In the genomic region with DNA sequence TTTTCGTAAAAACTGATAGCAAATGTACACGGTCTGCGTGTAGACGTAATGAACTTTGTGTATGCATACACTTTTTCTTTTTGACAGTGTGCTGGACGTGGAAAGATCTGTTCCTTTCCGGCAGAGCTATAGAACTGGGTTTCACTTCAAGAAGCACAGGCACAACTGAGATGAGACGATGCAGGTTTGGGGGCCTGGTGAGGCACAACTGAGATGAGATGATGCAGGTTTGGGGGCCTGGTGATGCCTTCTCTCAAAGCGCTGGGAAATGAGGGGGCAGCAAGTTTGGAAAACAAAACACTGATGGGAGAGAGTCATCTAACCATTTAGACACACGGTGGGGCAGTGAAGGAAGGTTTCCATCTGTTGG, we compare ENCODE assay signal across 8 mouse cellular contexts. TPM values are rescaled to one million over a fixed set of nuclear protein-coding genes. Genes with fewer than 3 reads are reported as not detected.
DNase-seq lines count a peak whose midpoint lies in the region; ATAC-seq and TF ChIP-seq lines count a peak whose summit lies in the region.

No protein-coding gene starts in this region.

- H3K9me3 ChIP-seq in lung, postnatal 0 days (ENCODE audit: low read length) = no peaks in the 10 kb centered on the region
- H3K9me3 ChIP-seq in limb, embryonic 15.5 days = no peaks in the 10 kb centered on the region
- H3K9me3 ChIP-seq in stomach, embryonic 14.5 days (ENCODE audit: control insufficient read depth, low read depth, low read length) = no peaks in the 10 kb centered on the region

- H3K27ac ChIP-seq in lung, postnatal 0 days (ENCODE audit: low read length) = peak overlapping the region; percentile 54
- H3K27ac ChIP-seq in limb, embryonic 15.5 days = peak overlapping the region; percentile 87
- peak overlapping the region; percentile 77; the same call in 1 of the 2 replicates for H3K27ac ChIP-seq in stomach, embryonic 14.5 days (ENCODE audit: low read length)

- peak overlapping the region; percentile 85; the same call in 1 of the 2 replicates for H3K9ac ChIP-seq in lung, postnatal 0 days (replicated peaks; ENCODE audit: low read depth)
- H3K9ac ChIP-seq in limb, embryonic 15.5 days = 0 out of 2 replicates have a peak overlapping the region, but pooled peaks have one; percentile 91
- H3K9ac ChIP-seq in stomach, embryonic 14.5 days (replicated peaks; ENCODE audit: low read depth, low read length) = peak overlapping the region; percentile 85; the same call in 1 of the 2 replicates

- no peak for TF ChIP-seq CTCF in lung, postnatal 0 days (IDR thresholded peaks at IDR 0.05)

- H3K4me3 ChIP-seq in lung, postnatal 0 days (ENCODE audit: low read depth, low read length) = peak overlapping the region; percentile 98
- H3K4me3 ChIP-seq in limb, embryonic 15.5 days = peak overlapping the region; percentile 98
- peak overlapping the region; percentile 94 for H3K4me3 ChIP-seq in stomach, embryonic 14.5 days (ENCODE audit: low read depth, low read length)

- H3K36me3 ChIP-seq in lung, postnatal 0 days (ENCODE audit: insufficient read depth, low read length) = no peaks in the 10 kb centered on the region
- H3K36me3 ChIP-seq in limb, embryonic 15.5 days = no peaks in the 10 kb centered on the region
- no peaks in the 10 kb centered on the region for H3K36me3 ChIP-seq in stomach, embryonic 14.5 days (ENCODE audit: control insufficient read depth, insufficient read depth, low read length)

- H3K4me2 ChIP-seq in lung, postnatal 0 days (replicated peaks; ENCODE audit: low read depth, low read length) = peak overlapping the region; percentile 84
- H3K4me2 ChIP-seq in limb, embryonic 15.5 days = peak overlapping the region; percentile 86
- peak overlapping the region; percentile 84 for H3K4me2 ChIP-seq in stomach, embryonic 14.5 days (replicated peaks; ENCODE audit: low read depth, low read length)

- peak; percentile 10 for DNase-seq in lung, postnatal 0 days (ENCODE audit: low spot score)
- DNase-seq in lung, postnatal 14 days = no peak
- DNase-seq in cerebellum, postnatal 10 days = no peak
- no peak for DNase-seq in adipocyte (ENCODE audit: low spot score)
- no peak for DNase-seq in Muller cell, postnatal 12 days (ENCODE audit: inconsistent ontology term)

- WGBS in lung, postnatal 0 days = 37% methylated on average over 9 of the region's 9 CpGs
- WGBS in limb, embryonic 15.5 days = 58% methylated on average over 9 of the region's 9 CpGs
- 34% methylated on average over 9 of the region's 9 CpGs for WGBS in stomach, embryonic 14.5 days

- no peak for TF ChIP-seq EP300 in lung, postnatal 0 days (IDR thresholded peaks at IDR 0.05)

- ATAC-seq in lung, postnatal 0 days = no peak; the same call in 1 of the 2 replicates
- ATAC-seq in erythroid progenitor cell, adult 5-6 weeks (replicated peaks; ENCODE audit: low FRiP score, poor library complexity, severe bottlenecking) = 0 out of 2 replicates have a peak, but pooled peaks have one; percentile 18
- no peak for ATAC-seq in limb, embryonic 15.5 days (ENCODE audit: insufficient number of reproducible peaks, low FRiP score, low TSS enrichment, low read depth)
- ATAC-seq in stomach, embryonic 14.5 days (ENCODE audit: insufficient number of reproducible peaks, insufficient read depth, low FRiP score, low read depth) = peak; percentile 20; the same call in 1 of the 2 replicates

- H3K4me1 ChIP-seq in lung, postnatal 0 days (ENCODE audit: insufficient read depth, low read depth, low read length) = peaks cover 5% of the 10 kb centered on the region; the same call in 1 of the 2 replicates
- H3K4me1 ChIP-seq in limb, embryonic 15.5 days = peaks cover 10% of the 10 kb centered on the region; the same call in 1 of the 2 replicates
- H3K4me1 ChIP-seq in stomach, embryonic 14.5 days (ENCODE audit: control insufficient read depth, insufficient read depth, low read length) = peaks cover 7% of the 10 kb centered on the region; the same call in 1 of the 2 replicates

- H3K27me3 ChIP-seq in lung, postnatal 0 days (replicated peaks; ENCODE audit: insufficient read depth, low read length) = no peaks in the 10 kb centered on the region
- no peaks in the 10 kb centered on the region for H3K27me3 ChIP-seq in limb, embryonic 15.5 days
- H3K27me3 ChIP-seq in stomach, embryonic 14.5 days (ENCODE audit: control insufficient read depth, insufficient read depth, low read length) = no peaks in the 10 kb centered on the region

RNA-seq across cellular contexts. Expression of a gene that starts 0.3 kb away (rescaled TPM):
- polyA plus RNA-seq in lung, postnatal 0 days (2015; fragmentation: Nextera tagmentation; extraction: Ambion mirVana) = 57.6 and 59.4 TPM in 2 replicates
- 17.7 and 25.2 TPM in 2 replicates for total RNA-seq in erythroid progenitor cell, adult 5-6 weeks (2015; ENCODE audit: low replicate concordance)
- 0.30 and 21.3 TPM in 2 replicates for total RNA-seq in erythroid progenitor cell, adult 5-6 weeks (2017; ENCODE audit: low replicate concordance)
- 67.0 and 73.4 TPM in 2 replicates for polyA plus RNA-seq in limb, embryonic 15.5 days (2015; fragmentation: Nextera tagmentation; extraction: Ambion mirVana)
- 68.6 and 69.1 TPM in 2 replicates for polyA plus RNA-seq in stomach, embryonic 14.5 days (2014; fragmentation: Nextera tagmentation; extraction: Ambion mirVana)

Comparison
In these comparisons a context has a peak if more than half of its experiments do, and no peak if none do; other contexts are left out.
1. ATAC-seq: peak in erythroid progenitor cell, adult 5-6 weeks (single experiment) and stomach, embryonic 14.5 days (single experiment); none in lung, postnatal 0 days (single experiment) and limb, embryonic 15.5 days (single experiment).
2. Peak in every context shown above with its lines, with median percentiles within 50 percentile points of each other: H3K27ac ChIP-seq, H3K4me2 ChIP-seq, H3K4me3 ChIP-seq and H3K9ac ChIP-seq.